Mouse (Mus musculus): Measurements from ENCODE around the gene Ngly1.

Gene Ngly1

DNA sequence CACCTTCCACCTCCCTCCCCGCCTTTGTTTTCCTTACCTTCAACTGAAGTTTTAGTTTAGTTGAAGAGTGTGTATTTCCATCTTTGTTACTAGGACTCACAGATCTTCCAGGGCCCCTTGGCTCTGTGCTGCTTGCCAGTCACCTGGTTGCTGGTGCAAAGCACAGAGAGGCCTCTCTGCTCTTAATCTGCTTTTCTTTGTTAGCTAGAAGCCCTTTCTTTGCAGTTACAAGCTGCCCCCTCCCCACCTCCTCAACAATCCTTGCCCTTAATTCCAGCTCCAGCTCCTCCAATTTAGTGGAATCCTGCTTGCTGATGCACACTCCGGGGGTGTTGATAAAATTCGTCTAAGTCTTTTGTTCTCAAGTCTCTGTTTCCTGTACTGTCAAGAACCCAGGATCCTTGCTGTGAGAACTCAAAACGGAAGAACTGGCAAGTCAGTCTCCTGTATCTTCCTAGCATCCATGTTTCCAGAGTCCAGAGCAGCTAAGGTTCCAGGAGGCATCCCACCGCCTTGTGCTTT lies 79.9 kb downstream of the Ngly1 start:
- DNase-seq (ENCODE audit: low spot score in 2 of 2): no peak

DNA sequence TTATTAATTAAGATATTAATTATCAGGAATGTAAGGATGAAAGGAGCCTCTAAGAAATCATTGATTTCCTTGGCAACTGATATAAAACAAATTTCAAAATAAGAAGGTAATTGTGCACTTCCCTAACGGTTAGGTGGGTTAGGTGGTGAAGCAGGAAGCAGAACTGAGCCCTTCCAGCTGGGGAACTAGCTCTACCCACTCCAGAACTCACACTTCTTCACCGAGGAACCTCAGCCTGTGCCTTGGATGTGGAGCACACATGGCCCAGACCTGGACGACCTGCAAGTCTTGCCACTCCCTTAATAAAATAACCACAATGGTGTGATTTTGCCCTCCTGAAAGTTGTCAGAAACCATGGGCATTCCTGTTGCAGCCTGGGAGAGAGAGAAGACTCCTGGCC lies 80.7 kb downstream of the Ngly1 start:
- DNase-seq (ENCODE audit: low spot score in 2 of 2): no peak

DNA sequence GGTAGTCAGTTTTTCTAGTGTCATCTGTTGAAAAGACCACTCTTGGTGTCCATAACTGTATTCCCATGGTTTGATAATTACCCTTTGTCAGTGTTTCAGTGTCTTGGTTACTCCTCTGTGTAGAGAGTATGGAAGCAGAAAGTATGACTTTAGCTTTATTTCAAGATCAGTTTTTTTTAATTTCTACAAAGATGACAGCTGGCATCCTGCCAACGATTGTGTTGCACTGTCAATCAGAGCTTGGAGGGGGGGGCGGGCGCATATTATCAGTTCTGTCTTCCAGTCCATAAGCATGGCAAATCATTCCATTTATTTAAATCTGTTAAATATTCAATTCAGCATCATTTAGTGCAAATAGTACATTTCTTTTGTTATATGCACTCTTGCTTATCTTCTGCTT lies 85.2 kb downstream of the Ngly1 start:
- DNase-seq (ENCODE audit: low spot score in 2 of 2): no peak

- no peak for DNase-seq (ENCODE audit: low spot score in 2 of 2)
Observed at GRCm38 (mm10) chr14:16335835-16336417, 86.8 kb downstream of the Ngly1 start.

- DNase-seq (ENCODE audit: low spot score in 2 of 2): no peak
Observed at GRCm38 (mm10) chr14:16347505-16347904, 98.4 kb downstream of the Ngly1 start.

DNA sequence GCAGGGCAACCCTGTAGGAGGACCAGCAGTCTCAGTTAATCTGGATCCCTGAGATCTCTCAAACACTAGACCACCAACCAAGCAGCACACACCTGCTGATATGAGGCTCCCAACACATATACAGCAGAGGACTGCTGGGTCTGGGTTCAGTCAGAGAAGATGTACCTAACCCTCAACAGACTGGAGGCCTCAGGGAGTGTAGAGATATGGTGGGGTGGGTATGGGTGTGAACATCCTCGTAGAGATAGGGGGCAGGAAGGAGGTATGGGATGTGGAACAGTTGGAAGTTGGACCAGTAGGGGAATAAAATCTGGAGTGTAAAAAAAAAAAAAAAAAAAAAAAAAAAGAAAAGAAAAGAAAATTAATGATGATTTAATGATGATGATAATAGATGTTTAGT lies 110.6 kb downstream of the Ngly1 start:
- DNase-seq (ENCODE audit: low spot score in 2 of 2): no peak
